Mouse (Mus musculus): ENCODE results near the gene Mmp19. TPM values are rescaled to one million over a fixed set of nuclear protein-coding genes. Genes with fewer than 3 reads are reported as not detected.

Mmp19 gene
- total RNA-seq (2014; rRNA removed) (0.57 and 0.69 TPM in 2 replicates), polyA plus RNA-seq (2015; fragmentation: Nextera tagmentation; extraction: Ambion mirVana) (0.33 and 0.36 TPM in 2 replicates)

GRCm38 (mm10) chr10:128790398-128791124 is at the start of gene Mmp19:
Gene Mmp19 (plus strand): TSS chr10:128790910.
- Histone ChIP-seq H3K4me1 (ENCODE audit: insufficient read depth) (no peaks in the 10 kb centered on the region), H3K9me3 (ENCODE audit: low read length) (no peaks in the 10 kb centered on the region), H3K4me2 (ENCODE audit: low read depth) (no peak within 1 kb of the TSS), H3K27ac (ENCODE audit: low read depth, low read length) (no peak within 1 kb of the TSS), H3K4me3 (ENCODE audit: low read depth, low read length) (no peak within 1 kb of the TSS), H3K36me3 (ENCODE audit: insufficient read depth) (no peaks in the 10 kb centered on the region), H3K9ac (no peak within 1 kb of the TSS), H3K27me3 (ENCODE audit: insufficient read depth, low read length) (no peaks in the 10 kb centered on the region)
- 67% methylated on average over 7 of the region's 7 CpGs for WGBS
- ATAC-seq = no peak
- no peak for DNase-seq
- no peak for TF ChIP-seq CTCF (IDR thresholded peaks at IDR 0.05; ENCODE audit: low read depth)

- ATAC-seq = no peak
- Histone ChIP-seq H3K4me1 (ENCODE audit: insufficient read depth) (peaks cover 12% of the 10 kb centered on the region), H3K9me3 (ENCODE audit: low read length) (no peaks in the 10 kb centered on the region), H3K27ac (ENCODE audit: low read depth, low read length) (no peak overlapping the region), H3K27me3 (ENCODE audit: insufficient read depth, low read length) (peaks cover 15% of the 10 kb centered on the region; the same call in 1 of the 2 replicates), H3K36me3 (ENCODE audit: insufficient read depth) (no peaks in the 10 kb centered on the region), H3K4me3 (ENCODE audit: low read depth, low read length) (no peak overlapping the region), H3K9ac (no peak overlapping the region), H3K4me2 (ENCODE audit: low read depth) (peak overlapping the region; percentile 97; the same call in 1 of the 2 replicates)
- no peak for DNase-seq
- no peak for TF ChIP-seq CTCF (IDR thresholded peaks at IDR 0.05; ENCODE audit: low read depth)
- WGBS = 38% methylated on average over 4 of the region's 4 CpGs
These were observed 48.1 kb upstream of the Mmp19 start for GRCm38 (mm10) chr10:128742616-128743015.

GRCm38 (mm10) chr10:128743235-128743634 is 47.5 kb upstream of the Mmp19 start:
- peak overlapping the region; percentile 60 for H3K9ac ChIP-seq
- peaks cover 12% of the 10 kb centered on the region for H3K4me1 ChIP-seq (ENCODE audit: insufficient read depth)
- ATAC-seq = no peak
- 9% methylated on average over 7 of the region's 7 CpGs for WGBS
- H3K27ac ChIP-seq (ENCODE audit: low read depth, low read length) = no peak overlapping the region
- H3K4me2 ChIP-seq (ENCODE audit: low read depth) = peak overlapping the region; percentile 97
- TF ChIP-seq CTCF (IDR thresholded peaks at IDR 0.05; ENCODE audit: low read depth) = no peak
- no peaks in the 10 kb centered on the region for H3K9me3 ChIP-seq (ENCODE audit: low read length)
- peaks cover 15% of the 10 kb centered on the region; the same call in 1 of the 2 replicates for H3K27me3 ChIP-seq (ENCODE audit: insufficient read depth, low read length)
- H3K36me3 ChIP-seq (ENCODE audit: insufficient read depth) = no peaks in the 10 kb centered on the region
- no peak for DNase-seq
- H3K4me3 ChIP-seq (ENCODE audit: low read depth, low read length) = peak overlapping the region; percentile 54

GRCm38 (mm10) chr10:128743791-128744191 is 46.9 kb upstream of the Mmp19 start:
- peaks cover 15% of the 10 kb centered on the region; the same call in 1 of the 2 replicates for H3K27me3 ChIP-seq (ENCODE audit: insufficient read depth, low read length)
- H3K4me2 ChIP-seq (ENCODE audit: low read depth) = peak overlapping the region; percentile 97
- H3K27ac ChIP-seq (ENCODE audit: low read depth, low read length) = no peak overlapping the region
- peak overlapping the region; percentile 54 for H3K4me3 ChIP-seq (ENCODE audit: low read depth, low read length)
- ATAC-seq = no peak
- peak overlapping the region; percentile 60 for H3K9ac ChIP-seq
- DNase-seq = peak; percentile 27
- no peaks in the 10 kb centered on the region for H3K9me3 ChIP-seq (ENCODE audit: low read length)
- H3K36me3 ChIP-seq (ENCODE audit: insufficient read depth) = no peaks in the 10 kb centered on the region
- 5% methylated on average over 34 of the region's 37 CpGs for WGBS
- TF ChIP-seq CTCF (IDR thresholded peaks at IDR 0.05; ENCODE audit: low read depth) = no peak
- peaks cover 12% of the 10 kb centered on the region for H3K4me1 ChIP-seq (ENCODE audit: insufficient read depth)

GRCm38 (mm10) chr10:128744211-128744610 is 46.5 kb upstream of the Mmp19 start:
- Histone ChIP-seq H3K4me3 (ENCODE audit: low read depth, low read length) (peak overlapping the region; percentile 54), H3K27ac (ENCODE audit: low read depth, low read length) (no peak overlapping the region), H3K9ac (peak overlapping the region; percentile 60), H3K4me1 (ENCODE audit: insufficient read depth) (peaks cover 13% of the 10 kb centered on the region), H3K27me3 (ENCODE audit: insufficient read depth, low read length) (peaks cover 15% of the 10 kb centered on the region; the same call in 1 of the 2 replicates), H3K4me2 (ENCODE audit: low read depth) (peak overlapping the region; percentile 97), H3K9me3 (ENCODE audit: low read length) (no peaks in the 10 kb centered on the region), H3K36me3 (ENCODE audit: insufficient read depth) (no peaks in the 10 kb centered on the region)
- no peak for DNase-seq
- no peak for ATAC-seq
- no peak for TF ChIP-seq CTCF (IDR thresholded peaks at IDR 0.05; ENCODE audit: low read depth)
- 18% methylated on average over 8 of the region's 8 CpGs for WGBS

GRCm38 (mm10) chr10:128744680-128745601 is 45.8 kb upstream of the Mmp19 start, which contains the start of gene Dgka:
Gene Dgka (minus strand): TSS chr10:128744855.
- Histone ChIP-seq H3K36me3 (ENCODE audit: insufficient read depth) (no peaks in the 10 kb centered on the region), H3K4me3 (ENCODE audit: low read depth, low read length) (peak within 1 kb of the TSS; percentile 54), H3K4me1 (ENCODE audit: insufficient read depth) (peaks cover 16% of the 10 kb centered on the region), H3K9me3 (ENCODE audit: low read length) (no peaks in the 10 kb centered on the region), H3K4me2 (ENCODE audit: low read depth) (peak within 1 kb of the TSS; percentile 97), H3K27me3 (ENCODE audit: insufficient read depth, low read length) (peaks cover 15% of the 10 kb centered on the region; the same call in 1 of the 2 replicates), H3K27ac (ENCODE audit: low read depth, low read length) (no peak within 1 kb of the TSS), H3K9ac (peak within 1 kb of the TSS; percentile 60)
- DNase-seq (peak; percentile 33), ATAC-seq (no peak)
- WGBS = 25% methylated on average over 18 of the region's 18 CpGs
- peak; percentile 31; the same call in 1 of the 2 replicates for TF ChIP-seq CTCF (IDR thresholded peaks at IDR 0.05; ENCODE audit: low read depth)

Measured in forebrain, postnatal 0 days (tissue).